Mouse (Mus musculus) G1E (cell line): ENCODE data around the gene Gcgr. TPM values are rescaled to one million over a fixed set of nuclear protein-coding genes. Genes with fewer than 3 reads are reported as not detected.

ENCODE experiments used
- ATAC-seq: 2 replicates; pipeline ENCODE4 v1.8.0; 2016; ENCODE audit warnings: mild to moderate bottlenecking; ENCODE audit not compliant: insufficient number of reproducible peaks, poor library complexity, low FRiP score, severe bottlenecking; ENCODE audit errors: extremely low read depth
- DNase-seq: peaks from one replicate; pipeline ENCODE4 v3.0.0; 2012; ENCODE audit warnings: low spot score
- H3K27me3 ChIP-seq: 2 replicates; pipeline ENCODE4 v1.6.1; 2012; ENCODE audit warnings: mild to moderate bottlenecking, low read length, inconsistent platforms; ENCODE audit not compliant: insufficient read depth
- H3K36me3 ChIP-seq: replicated peaks from 2 replicates; pipeline ENCODE3; 2012; ENCODE audit warnings: mild to moderate bottlenecking, inconsistent platforms
- H3K4me1 ChIP-seq: 2 replicates; pipeline ENCODE4 v1.6.1; 2012; ENCODE audit warnings: low read depth, low read length, inconsistent platforms, mixed read lengths; ENCODE audit not compliant: insufficient read depth
- H3K4me3 ChIP-seq: 2 replicates; pipeline ENCODE4 v1.5.1; 2012; ENCODE audit warnings: low read depth, mild to moderate bottlenecking, inconsistent platforms, low read length, moderate library complexity, mixed read lengths
- H3K9me3 ChIP-seq: replicated peaks from 2 replicates; pipeline ENCODE4 v1.6.1; 2012; ENCODE audit warnings: inconsistent platforms
- CTCF ChIP-seq: IDR thresholded peaks from 2 replicates; pipeline ENCODE4 v1.5.1; 2012; ENCODE audit warnings: low read depth, low read length, inconsistent platforms, mixed read lengths
- GATA1 ChIP-seq: IDR thresholded peaks from 2 replicates; pipeline ENCODE4 v1.6.1; 2012; ENCODE audit warnings: borderline replicate concordance, low read length, inconsistent platforms, mixed read lengths
- GATA2 ChIP-seq: IDR thresholded peaks from 2 replicates; pipeline ENCODE4 v1.6.1; 2012; ENCODE audit warnings: low read depth, low read length, inconsistent platforms, borderline replicate concordance
- POLR2AphosphoS5 ChIP-seq: IDR thresholded peaks from 2 replicates; pipeline ENCODE4 v1.6.1; 2012; ENCODE audit warnings: low read depth, low read length, inconsistent platforms; ENCODE audit not compliant: insufficient replicate concordance
- TAL1 ChIP-seq: conservative IDR thresholded peaks from 2 replicates; pipeline ENCODE4 v1.6.1; 2012; ENCODE audit warnings: low read depth, low read length, inconsistent platforms, mixed read lengths
- polyA plus RNA-seq: library from polyadenylated mRNA; stranded (reverse); fragments of >175 nt; gene quantifications from 2 replicates; pipeline ENCODE4 v1.2.3, GENCODE M21; 2012
- total RNA-seq, 2 experiments: library from RNA; stranded (forward) in 1 of 2; stranded (reverse) in 1 of 2; fragments of 200-1000 nt in 1 of 2; fragments of >200 nt in 1 of 2; fragmentation: Nextera tagmentation in 1 of 2; gene quantifications; 2 replicates each; pipeline ENCODE4 v1.2.3; 2014 to 2017

The Gcgr gene
- total and polyA plus RNA-seq, 3 experiments: not detected

DNA sequence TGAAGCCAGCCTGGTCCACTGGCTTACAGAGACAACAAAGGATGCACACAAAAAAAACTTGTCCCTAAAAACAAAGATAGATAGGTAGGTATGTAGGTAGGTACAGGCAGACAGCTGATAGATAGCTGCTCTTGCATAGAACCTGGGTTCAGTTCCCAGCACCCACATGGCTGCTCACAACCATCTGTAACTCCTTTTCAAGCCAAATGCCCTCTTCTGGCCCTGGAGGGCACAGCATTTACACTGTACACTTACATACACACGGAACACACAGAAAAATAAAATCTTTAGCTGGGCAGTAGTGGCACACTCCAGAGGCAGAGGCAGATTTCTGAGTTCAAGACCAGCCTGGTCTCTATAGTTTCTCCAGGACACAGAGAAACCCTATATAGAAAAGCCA is 53.4 kb downstream of the Gcgr start:
- DNase-seq (no peak), ATAC-seq (no peak)
- Histone ChIP-seq H3K4me3 (no peak overlapping the region), H3K9me3 (no peaks in the 10 kb centered on the region; the same call in 1 of the 2 replicates), H3K27me3 (no peaks in the 10 kb centered on the region), H3K36me3 (peaks cover 77% of the 10 kb centered on the region), H3K4me1 (peaks cover 38% of the 10 kb centered on the region)
- TF ChIP-seq GATA2: no peak
- no peak for TF ChIP-seq GATA1
- no peak for TF ChIP-seq TAL1
- TF ChIP-seq POLR2AphosphoS5: no peak
- TF ChIP-seq CTCF: no peak

DNA sequence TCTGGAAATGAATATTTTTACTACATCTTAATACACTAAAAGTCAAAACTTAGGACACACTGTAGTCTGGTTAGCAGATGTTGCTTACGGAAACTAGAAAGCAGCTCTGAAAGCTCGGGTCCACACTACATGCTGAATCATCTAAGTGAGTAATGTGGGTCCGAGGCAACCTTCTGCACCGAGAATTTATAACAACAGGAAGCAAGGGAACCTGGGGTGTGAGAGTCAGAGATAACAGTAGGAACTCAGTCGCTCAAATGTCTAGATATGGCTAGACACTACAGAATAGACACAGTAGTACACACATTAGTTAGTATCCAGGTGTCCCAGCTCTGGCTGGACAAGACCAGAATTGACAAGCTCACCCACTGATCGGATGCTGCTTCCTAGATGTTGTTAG is 58.0 kb downstream of the Gcgr start:
- peak; percentile 84 for ATAC-seq

More for the DNA sequence above, 58.0 kb downstream of the Gcgr start:
- no peak for TF ChIP-seq GATA1
- TF ChIP-seq TAL1: no peak
- no peak for TF ChIP-seq POLR2AphosphoS5
- TF ChIP-seq GATA2: no peak
- TF ChIP-seq CTCF: no peak
- no peak for DNase-seq
- H3K9me3 ChIP-seq: no peaks in the 10 kb centered on the region; the same call in 1 of the 2 replicates
- peaks cover 34% of the 10 kb centered on the region for H3K4me1 ChIP-seq
- H3K36me3 ChIP-seq: peaks cover 94% of the 10 kb centered on the region
- no peaks in the 10 kb centered on the region for H3K27me3 ChIP-seq
- no peak overlapping the region for H3K4me3 ChIP-seq

Other genes starting within 250 kb of the Gcgr start
Only the 20 nearest of the 31 such genes appear.
- 58.4 and 61.7 TPM in 2 replicates for gene Nploc4, start 93.0 kb upstream of the Gcgr start, total RNA-seq (2014; fragmentation: Nextera tagmentation)
- 38.7 and 42.7 TPM in 2 replicates for gene Nploc4, start 93.0 kb upstream of the Gcgr start, total RNA-seq (2017)
- gene Nploc4, start 93.0 kb upstream of the Gcgr start, polyA plus RNA-seq: 68.2 and 72.4 TPM in 2 replicates
- gene Tspan10, start 88.1 kb upstream of the Gcgr start, total RNA-seq (2014; fragmentation: Nextera tagmentation): 0.68 TPM in 1 of 2 replicates, not detected in the other
- not detected in 2 replicates for gene Tspan10, start 88.1 kb upstream of the Gcgr start, total RNA-seq (2017)
- gene Tspan10, start 88.1 kb upstream of the Gcgr start, polyA plus RNA-seq: not detected in 2 replicates
- gene Pde6g, start 77.2 kb upstream of the Gcgr start, total RNA-seq (2014; fragmentation: Nextera tagmentation): 1.7 and 3.5 TPM in 2 replicates
- 0.23 and 0.33 TPM in 2 replicates for gene Pde6g, start 77.2 kb upstream of the Gcgr start, total RNA-seq (2017)
- 0.18 and 0.23 TPM in 2 replicates for gene Pde6g, start 77.2 kb upstream of the Gcgr start, polyA plus RNA-seq
- 15.2 and 17.4 TPM in 2 replicates for gene Oxld1, start 72.6 kb upstream of the Gcgr start, total RNA-seq (2014; fragmentation: Nextera tagmentation)
- 24.9 and 25.6 TPM in 2 replicates for gene Oxld1, start 72.6 kb upstream of the Gcgr start, total RNA-seq (2017)
- gene Oxld1, start 72.6 kb upstream of the Gcgr start, polyA plus RNA-seq: 16.7 and 17.1 TPM in 2 replicates
- 32.4 and 41.7 TPM in 2 replicates for gene Ccdc137, start 72.6 kb upstream of the Gcgr start, total RNA-seq (2014; fragmentation: Nextera tagmentation)
- 41.2 and 42.8 TPM in 2 replicates for gene Ccdc137, start 72.6 kb upstream of the Gcgr start, total RNA-seq (2017)
- 44.7 and 55.5 TPM in 2 replicates for gene Ccdc137, start 72.6 kb upstream of the Gcgr start, polyA plus RNA-seq
- 18.0 and 24.5 TPM in 2 replicates for gene Arl16, start 63.1 kb upstream of the Gcgr start, total RNA-seq (2014; fragmentation: Nextera tagmentation)
- gene Arl16, start 63.1 kb upstream of the Gcgr start, total RNA-seq (2017): 17.0 and 24.5 TPM in 2 replicates
- gene Arl16, start 63.1 kb upstream of the Gcgr start, polyA plus RNA-seq: 21.0 and 26.0 TPM in 2 replicates
- 60.5 and 63.2 TPM in 2 replicates for gene Mrpl12, start 46.1 kb upstream of the Gcgr start, total RNA-seq (2014; fragmentation: Nextera tagmentation)
- gene Mrpl12, start 46.1 kb upstream of the Gcgr start, total RNA-seq (2017): 125 and 140 TPM in 2 replicates
- gene Mrpl12, start 46.1 kb upstream of the Gcgr start, polyA plus RNA-seq: 514 and 633 TPM in 2 replicates
- gene Slc25a10, start 38.9 kb upstream of the Gcgr start, total RNA-seq (2014; fragmentation: Nextera tagmentation): 18.2 and 18.7 TPM in 2 replicates
- 22.1 and 27.6 TPM in 2 replicates for gene Slc25a10, start 38.9 kb upstream of the Gcgr start, total RNA-seq (2017)
- gene Slc25a10, start 38.9 kb upstream of the Gcgr start, polyA plus RNA-seq: 38.7 and 45.3 TPM in 2 replicates
- 53.8 and 64.3 TPM in 2 replicates for gene Mcrip1, start 19.0 kb downstream of the Gcgr start, total RNA-seq (2014; fragmentation: Nextera tagmentation)
- 19.2 and 20.9 TPM in 2 replicates for gene Mcrip1, start 19.0 kb downstream of the Gcgr start, total RNA-seq (2017)
- gene Mcrip1, start 19.0 kb downstream of the Gcgr start, polyA plus RNA-seq: 176 and 205 TPM in 2 replicates
- not detected in 2 replicates for gene Ppp1r27, start 20.4 kb downstream of the Gcgr start, total RNA-seq (2014; fragmentation: Nextera tagmentation)
- gene Ppp1r27, start 20.4 kb downstream of the Gcgr start, total RNA-seq (2017): not detected in 2 replicates
- gene Ppp1r27, start 20.4 kb downstream of the Gcgr start, polyA plus RNA-seq: not detected in 2 replicates
- gene P4hb, start 42.6 kb downstream of the Gcgr start, total RNA-seq (2014; fragmentation: Nextera tagmentation): 268 and 289 TPM in 2 replicates
- gene P4hb, start 42.6 kb downstream of the Gcgr start, total RNA-seq (2017): 411 and 414 TPM in 2 replicates
- 516 and 719 TPM in 2 replicates for gene P4hb, start 42.6 kb downstream of the Gcgr start, polyA plus RNA-seq
- 354 and 381 TPM in 2 replicates for gene Arhgdia, start 50.9 kb downstream of the Gcgr start, total RNA-seq (2014; fragmentation: Nextera tagmentation)
- 155 and 158 TPM in 2 replicates for gene Arhgdia, start 50.9 kb downstream of the Gcgr start, total RNA-seq (2017)
- gene Arhgdia, start 50.9 kb downstream of the Gcgr start, polyA plus RNA-seq: 1,000 and 1,072 TPM in 2 replicates
- gene Alyref, start 67.7 kb downstream of the Gcgr start, total RNA-seq (2014; fragmentation: Nextera tagmentation): 89.8 and 122 TPM in 2 replicates
- gene Alyref, start 67.7 kb downstream of the Gcgr start, total RNA-seq (2017): 270 and 280 TPM in 2 replicates
- 505 and 623 TPM in 2 replicates for gene Alyref, start 67.7 kb downstream of the Gcgr start, polyA plus RNA-seq
- 83.1 and 83.8 TPM in 2 replicates for gene Anapc11, start 67.7 kb downstream of the Gcgr start, total RNA-seq (2014; fragmentation: Nextera tagmentation)
- 62.3 and 69.3 TPM in 2 replicates for gene Anapc11, start 67.7 kb downstream of the Gcgr start, total RNA-seq (2017)
- 176 and 212 TPM in 2 replicates for gene Anapc11, start 67.7 kb downstream of the Gcgr start, polyA plus RNA-seq
- gene Npb, start 77.8 kb downstream of the Gcgr start, total RNA-seq (2014; fragmentation: Nextera tagmentation): 1.9 and 2.6 TPM in 2 replicates
- gene Npb, start 77.8 kb downstream of the Gcgr start, total RNA-seq (2017): 0.58 TPM in 1 of 2 replicates, not detected in the other
- gene Npb, start 77.8 kb downstream of the Gcgr start, polyA plus RNA-seq: 3.2 and 3.8 TPM in 2 replicates
- 29.0 and 43.1 TPM in 2 replicates for gene Pcyt2, start 87.2 kb downstream of the Gcgr start, total RNA-seq (2014; fragmentation: Nextera tagmentation)
- 102 and 119 TPM in 2 replicates for gene Pcyt2, start 87.2 kb downstream of the Gcgr start, total RNA-seq (2017)
- 129 and 146 TPM in 2 replicates for gene Pcyt2, start 87.2 kb downstream of the Gcgr start, polyA plus RNA-seq
- gene Sirt7, start 94.5 kb downstream of the Gcgr start, total RNA-seq (2014; fragmentation: Nextera tagmentation): 28.9 and 35.3 TPM in 2 replicates
- 74.5 and 96.2 TPM in 2 replicates for gene Sirt7, start 94.5 kb downstream of the Gcgr start, total RNA-seq (2017)
- gene Sirt7, start 94.5 kb downstream of the Gcgr start, polyA plus RNA-seq: 169 and 256 TPM in 2 replicates
- 16.3 and 17.5 TPM in 2 replicates for gene Mafg, start 102.9 kb downstream of the Gcgr start, total RNA-seq (2014; fragmentation: Nextera tagmentation)
- 18.9 and 21.9 TPM in 2 replicates for gene Mafg, start 102.9 kb downstream of the Gcgr start, total RNA-seq (2017)
- 29.2 and 38.9 TPM in 2 replicates for gene Mafg, start 102.9 kb downstream of the Gcgr start, polyA plus RNA-seq
- gene Pycr1, start 113.1 kb downstream of the Gcgr start, total RNA-seq (2014; fragmentation: Nextera tagmentation): 14.7 and 14.8 TPM in 2 replicates
- 1.0 and 1.5 TPM in 2 replicates for gene Pycr1, start 113.1 kb downstream of the Gcgr start, total RNA-seq (2017)
- 1.9 and 2.4 TPM in 2 replicates for gene Pycr1, start 113.1 kb downstream of the Gcgr start, polyA plus RNA-seq
- not detected in 2 replicates for gene Myadml2, start 117.5 kb downstream of the Gcgr start, total RNA-seq (2014; fragmentation: Nextera tagmentation)
- gene Myadml2, start 117.5 kb downstream of the Gcgr start, total RNA-seq (2017): not detected in 2 replicates
- gene Myadml2, start 117.5 kb downstream of the Gcgr start, polyA plus RNA-seq: not detected in 2 replicates